Mouse (Mus musculus): Measurements from ENCODE around the gene Serinc5.

Gene Serinc5

GRCm38 (mm10) chr13:92610311-92611221 is at the start of gene Serinc5:
Gene Serinc5 (plus strand): TSS chr13:92611091.
- peak; percentile 97 for DNase-seq (ENCODE audit: low spot score in 2 of 2)

GRCm38 (mm10) chr13:92576072-92576471 is 34.8 kb upstream of the Serinc5 start, which contains the start of gene Spz1:
Gene Spz1 (minus strand): TSS chr13:92576172.
- DNase-seq (ENCODE audit: low spot score in 2 of 2) = no peak

GRCm38 (mm10) chr13:92576688-92577087 is 34.2 kb upstream of the Serinc5 start:
- no peak for DNase-seq (ENCODE audit: low spot score in 2 of 2)

GRCm38 (mm10) chr13:92578210-92578609 is 32.7 kb upstream of the Serinc5 start:
- DNase-seq (ENCODE audit: low spot score in 2 of 2) = no peak

GRCm38 (mm10) chr13:92580220-92581043 is 30.5 kb upstream of the Serinc5 start:
- DNase-seq (ENCODE audit: low spot score in 2 of 2) = peak; percentile 50 to 68

- DNase-seq (ENCODE audit: low spot score in 2 of 2) = no peak
These were observed 26.7 kb upstream of the Serinc5 start for GRCm38 (mm10) chr13:92584094-92584717.

- DNase-seq (ENCODE audit: low spot score in 2 of 2) = no peak
These were observed 22.2 kb upstream of the Serinc5 start for GRCm38 (mm10) chr13:92588704-92589103.

- DNase-seq (ENCODE audit: low spot score in 2 of 2) = no peak
These were observed 21.6 kb upstream of the Serinc5 start for GRCm38 (mm10) chr13:92589255-92589654.

- no peak for DNase-seq (ENCODE audit: low spot score in 2 of 2)
These were observed 19.7 kb upstream of the Serinc5 start for GRCm38 (mm10) chr13:92591225-92591624.

- no peak for DNase-seq (ENCODE audit: low spot score in 2 of 2)
These were observed 18.6 kb upstream of the Serinc5 start for GRCm38 (mm10) chr13:92592268-92592785.

- peak; percentile 55 to 66 for DNase-seq (ENCODE audit: low spot score in 2 of 2)
These were observed 17.9 kb upstream of the Serinc5 start for GRCm38 (mm10) chr13:92592786-92593635.

GRCm38 (mm10) chr13:92593731-92594396 is 17.0 kb upstream of the Serinc5 start:
- DNase-seq (ENCODE audit: low spot score in 2 of 2) = no peak

GRCm38 (mm10) chr13:92594481-92594880 is 16.4 kb upstream of the Serinc5 start:
- DNase-seq (ENCODE audit: low spot score in 2 of 2) = no peak

- no peak for DNase-seq (ENCODE audit: low spot score in 2 of 2)
These were observed 16.0 kb upstream of the Serinc5 start for GRCm38 (mm10) chr13:92594907-92595306.

- peak; percentile 13 to 26 for DNase-seq (ENCODE audit: low spot score in 2 of 2)
These were observed 15.5 kb upstream of the Serinc5 start for GRCm38 (mm10) chr13:92595424-92595823.

- DNase-seq (ENCODE audit: low spot score in 2 of 2) = peak in 1 of 2 experiments; percentile 20
These were observed 5.6 kb upstream of the Serinc5 start for GRCm38 (mm10) chr13:92605306-92605705.

GRCm38 (mm10) chr13:92609486-92610310 is 1.2 kb upstream of the Serinc5 start:
- DNase-seq (ENCODE audit: low spot score in 2 of 2) = peak; percentile 46 to 51

GRCm38 (mm10) chr13:92611254-92611784 is 428 bp downstream of the Serinc5 start:
- peak in 1 of 2 experiments; percentile 17 for DNase-seq (ENCODE audit: low spot score in 2 of 2)

- DNase-seq (ENCODE audit: low spot score in 2 of 2) = no peak
These were observed 1.0 kb downstream of the Serinc5 start for GRCm38 (mm10) chr13:92611917-92612316.

Measured in spleen, postnatal 36 days (tissue).